Mouse (Mus musculus): Measurements from ENCODE around the gene Stx6. TPM values are rescaled to one million over a fixed set of nuclear protein-coding genes. Genes with fewer than 3 reads are reported as not detected.
A peak's percentile ranks its signal among the peaks of the same experiment; 100 is the strongest.

The Stx6 gene
- polyA plus RNA-seq, 1 experiment from 2014 or later = 99.6 TPM

DNA sequence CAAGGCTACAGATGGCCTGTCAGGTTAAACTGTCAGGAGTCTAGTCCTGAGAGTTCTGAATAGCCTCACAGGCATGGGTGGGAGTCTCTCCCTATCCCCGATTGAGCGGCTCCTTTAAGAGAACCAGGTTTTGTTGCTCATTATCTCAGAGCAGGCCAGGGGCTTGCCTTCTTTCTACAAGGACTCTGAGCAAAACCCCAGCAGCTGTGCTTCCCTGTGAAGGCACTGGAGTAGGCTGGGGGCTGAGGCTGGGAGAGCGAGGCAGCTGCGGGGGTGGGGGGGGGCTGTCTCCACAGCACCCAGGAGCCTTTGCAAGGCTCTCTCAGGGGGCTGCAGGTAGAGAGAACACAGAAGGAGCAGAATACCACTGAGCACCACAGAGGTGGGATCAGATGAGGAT, 80.7 kb downstream of the Stx6 start:
- H3K9ac ChIP-seq (ENCODE audit: low read depth, low read length) = 0 out of 2 replicates have a peak overlapping the region, but pooled peaks have one; percentile 15
- WGBS = 90% methylated on average over 4 of the region's 4 CpGs
- ATAC-seq (ENCODE audit: low FRiP score) = no peak
- H3K4me1 ChIP-seq (replicated peaks; ENCODE audit: control insufficient read depth, insufficient read depth, low read length) = peaks cover 9% of the 10 kb centered on the region
- no peak overlapping the region for H3K27ac ChIP-seq (ENCODE audit: low read depth, low read length)
- H3K9me3 ChIP-seq (ENCODE audit: control insufficient read depth, low read length) = no peaks in the 10 kb centered on the region
- peak; percentile 1 for DNase-seq (ENCODE audit: low spot score)
- no peak overlapping the region for H3K4me2 ChIP-seq (replicated peaks; ENCODE audit: low read depth, low read length)
- peaks cover 2% of the 10 kb centered on the region; the same call in 1 of the 2 replicates for H3K27me3 ChIP-seq (ENCODE audit: control insufficient read depth, insufficient read depth, low read length)
- H3K36me3 ChIP-seq (ENCODE audit: control insufficient read depth, insufficient read depth, low read length) = no peaks in the 10 kb centered on the region
- H3K4me3 ChIP-seq (ENCODE audit: low read depth, low read length) = no peak overlapping the region

DNA sequence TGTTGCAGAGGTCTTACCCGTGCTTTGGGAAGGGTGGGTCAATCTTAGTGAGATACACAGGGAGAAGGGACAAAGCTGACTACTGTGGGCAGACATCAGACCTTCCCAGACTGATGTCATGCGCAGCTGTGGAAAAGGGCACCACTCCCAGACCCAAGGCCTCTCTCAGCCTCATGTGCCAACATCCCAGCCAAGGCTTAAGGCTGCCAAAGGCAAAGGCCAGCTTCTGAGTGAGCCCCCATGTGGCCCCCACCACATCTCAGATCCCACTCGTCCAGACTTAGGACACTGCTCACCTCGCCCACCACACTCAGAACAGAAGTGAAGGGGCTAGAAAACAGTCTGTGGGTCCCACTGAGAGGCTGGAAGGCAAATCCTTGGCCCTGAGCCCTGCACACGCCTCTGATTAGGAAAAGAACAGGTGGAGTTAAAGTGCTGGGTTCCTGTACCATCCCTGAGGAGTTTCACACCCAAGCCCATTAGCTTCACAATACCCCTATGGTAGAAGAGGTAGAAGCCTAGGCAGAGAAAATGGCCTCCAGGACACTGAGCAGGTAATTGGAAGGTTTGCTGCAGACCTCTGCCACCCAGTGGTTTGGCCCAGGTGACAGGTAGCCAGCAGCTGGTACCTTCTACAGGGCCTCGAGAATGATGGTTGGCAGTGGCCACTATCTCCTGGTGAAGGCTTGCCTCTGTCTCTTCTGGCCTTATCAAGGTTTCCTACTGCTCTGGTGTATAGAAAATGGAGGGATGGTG, 81.6 kb downstream of the Stx6 start:
- peaks cover 6% of the 10 kb centered on the region for H3K27me3 ChIP-seq (ENCODE audit: control insufficient read depth, insufficient read depth, low read length)
- ATAC-seq (ENCODE audit: low FRiP score) = no peak
- H3K27ac ChIP-seq (ENCODE audit: low read depth, low read length) = no peak overlapping the region
- no peak overlapping the region for H3K4me2 ChIP-seq (replicated peaks; ENCODE audit: low read depth, low read length)
- H3K4me1 ChIP-seq (replicated peaks; ENCODE audit: control insufficient read depth, insufficient read depth, low read length) = peaks cover 10% of the 10 kb centered on the region
- H3K36me3 ChIP-seq (ENCODE audit: control insufficient read depth, insufficient read depth, low read length) = no peaks in the 10 kb centered on the region
- H3K4me3 ChIP-seq (ENCODE audit: low read depth, low read length) = no peak overlapping the region
- no peak overlapping the region for H3K9ac ChIP-seq (ENCODE audit: low read depth, low read length)
- 92% methylated on average over 6 of the region's 6 CpGs for WGBS
- no peak for DNase-seq (ENCODE audit: low spot score)
- no peaks in the 10 kb centered on the region for H3K9me3 ChIP-seq (ENCODE audit: control insufficient read depth, low read length)

- Histone ChIP-seq H3K27ac (ENCODE audit: low read depth, low read length) (no peak overlapping the region), H3K36me3 (ENCODE audit: control insufficient read depth, insufficient read depth, low read length) (no peaks in the 10 kb centered on the region), H3K4me3 (ENCODE audit: low read depth, low read length) (no peak overlapping the region), H3K9ac (ENCODE audit: low read depth, low read length) (no peak overlapping the region), H3K27me3 (ENCODE audit: control insufficient read depth, insufficient read depth, low read length) (peaks cover 6% of the 10 kb centered on the region), H3K9me3 (ENCODE audit: control insufficient read depth, low read length) (no peaks in the 10 kb centered on the region), H3K4me2 (replicated peaks; ENCODE audit: low read depth, low read length) (no peak overlapping the region), H3K4me1 (replicated peaks; ENCODE audit: control insufficient read depth, insufficient read depth, low read length) (peaks cover 9% of the 10 kb centered on the region)
- 80% methylated on average over 12 of the region's 12 CpGs for WGBS
- ATAC-seq (ENCODE audit: low FRiP score) (no peak), DNase-seq (ENCODE audit: low spot score) (peak; percentile 1)
These were observed 83.4 kb downstream of the Stx6 start for GRCm38 (mm10) chr1:155241701-155242487.

DNA sequence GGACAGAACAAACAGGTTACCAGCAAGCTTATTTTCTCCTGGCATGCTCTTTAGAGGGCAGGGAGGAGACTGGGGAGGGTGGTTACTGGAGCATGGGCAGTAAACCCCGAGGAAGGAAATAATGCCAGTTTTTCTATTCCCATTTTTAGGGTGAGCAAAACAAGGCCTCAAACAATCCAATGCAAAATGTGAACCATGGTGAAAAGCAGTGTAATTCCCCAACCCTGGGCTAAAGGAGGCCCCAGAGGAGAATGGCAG, 83.9 kb downstream of the Stx6 start:
- 59% methylated on average over 1 of the region's 1 CpGs for WGBS
- Histone ChIP-seq H3K36me3 (ENCODE audit: control insufficient read depth, insufficient read depth, low read length) (no peaks in the 10 kb centered on the region), H3K4me2 (replicated peaks; ENCODE audit: low read depth, low read length) (no peak overlapping the region), H3K9me3 (ENCODE audit: control insufficient read depth, low read length) (no peaks in the 10 kb centered on the region), H3K9ac (ENCODE audit: low read depth, low read length) (no peak overlapping the region), H3K4me1 (replicated peaks; ENCODE audit: control insufficient read depth, insufficient read depth, low read length) (peaks cover 7% of the 10 kb centered on the region), H3K4me3 (ENCODE audit: low read depth, low read length) (no peak overlapping the region), H3K27me3 (ENCODE audit: control insufficient read depth, insufficient read depth, low read length) (peaks cover 6% of the 10 kb centered on the region), H3K27ac (ENCODE audit: low read depth, low read length) (no peak overlapping the region)
- peak; percentile 0 for DNase-seq (ENCODE audit: low spot score)
- no peak for ATAC-seq (ENCODE audit: low FRiP score)

DNA sequence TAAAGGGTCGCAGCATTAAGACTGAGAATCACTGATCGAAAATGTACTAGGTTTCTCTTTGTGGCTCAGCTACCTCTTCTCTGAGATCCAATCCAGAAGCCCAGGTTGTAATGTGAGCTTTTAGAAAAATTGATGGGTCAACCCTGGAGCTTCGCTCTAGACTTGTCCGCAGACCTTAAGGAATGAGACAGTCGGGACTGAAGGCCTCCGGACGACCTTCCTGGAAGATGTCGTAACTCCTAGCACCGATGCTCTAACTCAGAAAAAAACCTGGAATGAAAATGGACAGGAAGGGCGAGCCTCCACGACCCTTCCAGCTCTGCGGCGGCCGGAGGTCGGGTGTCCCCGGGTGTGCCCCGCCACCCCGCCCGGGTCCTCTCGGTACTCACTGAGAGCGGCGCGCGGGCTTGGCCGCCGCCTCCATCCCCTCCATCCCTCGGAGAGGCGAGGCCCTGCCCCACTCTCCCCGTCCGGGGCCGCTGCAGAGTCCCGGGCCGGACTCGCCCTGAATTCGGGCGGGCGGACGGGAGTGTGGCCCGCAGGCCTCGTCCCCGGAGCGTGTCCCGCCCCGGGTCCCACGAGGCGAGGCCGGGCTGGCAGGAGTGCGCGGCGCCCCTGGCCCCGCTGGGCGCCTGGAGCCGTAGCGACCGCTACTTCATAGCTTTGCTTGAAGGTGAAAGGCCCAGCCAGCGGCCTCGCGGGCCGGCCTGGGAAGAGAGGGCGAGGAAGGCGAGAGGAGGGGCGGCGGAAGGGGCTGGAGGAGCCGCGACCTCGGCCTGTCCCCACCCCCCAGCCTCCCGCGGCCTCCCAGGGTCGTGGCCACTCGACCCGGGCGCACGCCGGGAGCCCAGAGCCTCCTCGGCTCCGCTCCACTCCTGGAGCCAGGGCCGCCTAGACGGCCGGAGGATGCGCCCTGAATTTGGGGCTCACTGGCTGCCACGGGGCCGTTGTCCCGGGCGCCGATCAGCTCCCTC, 85.6 kb downstream of the Stx6 start, which contains the start of gene BC034090:
BC034090 (minus strand) TSS at position 648 of the 974 bp plus-strand sequence.
- H3K4me2 ChIP-seq (replicated peaks; ENCODE audit: low read depth, low read length) = peak within 1 kb of the TSS; percentile 92
- H3K27ac ChIP-seq (ENCODE audit: low read depth, low read length) = peak within 1 kb of the TSS; percentile 67
- H3K4me3 ChIP-seq (ENCODE audit: low read depth, low read length) = peak within 1 kb of the TSS; percentile 49
- DNase-seq (ENCODE audit: low spot score) (peak; percentile 77), ATAC-seq (ENCODE audit: low FRiP score) (peak; percentile 85)
- H3K27me3 ChIP-seq (ENCODE audit: control insufficient read depth, insufficient read depth, low read length) = peaks cover 6% of the 10 kb centered on the region
- no peaks in the 10 kb centered on the region for H3K36me3 ChIP-seq (ENCODE audit: control insufficient read depth, insufficient read depth, low read length)
- peak within 1 kb of the TSS; percentile 82 for H3K9ac ChIP-seq (ENCODE audit: low read depth, low read length)
- 2% methylated on average over 82 of the region's 85 CpGs for WGBS
- H3K4me1 ChIP-seq (replicated peaks; ENCODE audit: control insufficient read depth, insufficient read depth, low read length) = peaks cover 5% of the 10 kb centered on the region; the same call in 1 of the 2 replicates
- H3K9me3 ChIP-seq (ENCODE audit: control insufficient read depth, low read length) = no peaks in the 10 kb centered on the region

- 5% methylated on average over 29 of the region's 29 CpGs for WGBS
- peaks cover 5% of the 10 kb centered on the region; the same call in 1 of the 2 replicates for H3K4me1 ChIP-seq (replicated peaks; ENCODE audit: control insufficient read depth, insufficient read depth, low read length)
- peak; percentile 4; the same call in 1 of the 2 replicates for ATAC-seq (ENCODE audit: low FRiP score)
These were observed 86.3 kb downstream of the Stx6 start for GRCm38 (mm10) chr1:155244771-155245211.

DNA sequence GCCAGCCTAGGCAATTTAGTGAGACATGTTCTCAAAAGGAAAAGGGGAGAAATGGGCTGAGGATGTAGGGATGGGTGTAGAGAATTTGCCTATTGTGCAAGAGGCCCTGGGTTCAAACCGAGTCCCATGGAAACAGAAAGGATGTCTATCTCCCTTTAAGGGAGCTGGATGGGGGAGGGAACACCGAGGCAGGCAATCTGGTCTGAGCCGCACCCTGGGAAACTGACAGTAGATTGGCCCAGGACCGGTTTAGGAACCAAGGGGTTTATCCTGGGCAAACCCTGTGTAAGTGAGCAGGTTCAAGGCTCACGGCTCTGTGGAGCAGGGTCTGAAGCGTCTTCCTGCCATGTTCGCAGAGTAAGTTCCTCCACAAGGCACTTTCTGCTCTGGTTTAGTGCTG, 87.0 kb downstream of the Stx6 start:
- no peak overlapping the region for H3K27ac ChIP-seq (ENCODE audit: low read depth, low read length)
- no peak overlapping the region for H3K4me2 ChIP-seq (replicated peaks; ENCODE audit: low read depth, low read length)
- H3K9ac ChIP-seq (ENCODE audit: low read depth, low read length) = no peak overlapping the region
- no peaks in the 10 kb centered on the region for H3K36me3 ChIP-seq (ENCODE audit: control insufficient read depth, insufficient read depth, low read length)
- H3K27me3 ChIP-seq (ENCODE audit: control insufficient read depth, insufficient read depth, low read length) = peaks cover 6% of the 10 kb centered on the region
- DNase-seq (ENCODE audit: low spot score) (no peak), ATAC-seq (ENCODE audit: low FRiP score) (no peak)
- peaks cover 5% of the 10 kb centered on the region; the same call in 1 of the 2 replicates for H3K4me1 ChIP-seq (replicated peaks; ENCODE audit: control insufficient read depth, insufficient read depth, low read length)
- no peak overlapping the region for H3K4me3 ChIP-seq (ENCODE audit: low read depth, low read length)
- H3K9me3 ChIP-seq (ENCODE audit: control insufficient read depth, low read length) = no peaks in the 10 kb centered on the region
- 44% methylated on average over 7 of the region's 7 CpGs for WGBS

More at GRCm38 (mm10) chr1:155244771-155245211, 86.3 kb downstream of the Stx6 start:
- Histone ChIP-seq H3K27me3 (ENCODE audit: control insufficient read depth, insufficient read depth, low read length) (peaks cover 6% of the 10 kb centered on the region), H3K9me3 (ENCODE audit: control insufficient read depth, low read length) (no peaks in the 10 kb centered on the region), H3K9ac (ENCODE audit: low read depth, low read length) (peak overlapping the region; percentile 82), H3K4me2 (replicated peaks; ENCODE audit: low read depth, low read length) (peak overlapping the region; percentile 92), H3K36me3 (ENCODE audit: control insufficient read depth, insufficient read depth, low read length) (no peaks in the 10 kb centered on the region), H3K4me3 (ENCODE audit: low read depth, low read length) (peak overlapping the region; percentile 49), H3K27ac (ENCODE audit: low read depth, low read length) (peak overlapping the region; percentile 67; the same call in 1 of the 2 replicates)
- DNase-seq (ENCODE audit: low spot score) = no peak

DNA sequence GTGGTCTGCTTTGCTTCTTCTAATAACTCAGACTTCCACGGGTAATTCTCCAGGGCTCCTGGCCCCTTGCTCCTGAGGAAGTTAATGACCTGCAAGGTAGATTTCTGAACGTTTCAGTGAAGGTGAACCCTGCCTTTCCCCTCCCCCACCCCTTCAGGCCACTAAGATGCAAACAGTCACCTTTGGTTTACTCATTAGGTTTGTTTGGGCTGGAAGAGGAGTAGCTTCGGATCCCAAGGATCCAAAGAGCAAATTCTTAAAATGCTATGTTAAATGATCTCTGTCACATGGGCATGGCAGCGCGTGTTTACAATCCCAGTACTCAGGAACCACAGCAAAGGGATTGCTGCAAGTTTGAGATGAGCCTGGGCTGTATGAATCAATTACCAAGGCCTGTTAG, 88.9 kb downstream of the Stx6 start:
- no peak for ATAC-seq (ENCODE audit: low FRiP score)
- Histone ChIP-seq H3K27ac (ENCODE audit: low read depth, low read length) (no peak overlapping the region), H3K27me3 (ENCODE audit: control insufficient read depth, insufficient read depth, low read length) (peaks cover 6% of the 10 kb centered on the region)

More for the DNA sequence above, 88.9 kb downstream of the Stx6 start:
- Histone ChIP-seq H3K4me2 (replicated peaks; ENCODE audit: low read depth, low read length) (no peak overlapping the region), H3K4me1 (replicated peaks; ENCODE audit: control insufficient read depth, insufficient read depth, low read length) (peaks cover 5% of the 10 kb centered on the region; the same call in 1 of the 2 replicates), H3K9ac (ENCODE audit: low read depth, low read length) (no peak overlapping the region), H3K4me3 (ENCODE audit: low read depth, low read length) (no peak overlapping the region), H3K9me3 (ENCODE audit: control insufficient read depth, low read length) (no peaks in the 10 kb centered on the region), H3K36me3 (ENCODE audit: control insufficient read depth, insufficient read depth, low read length) (no peaks in the 10 kb centered on the region)
- no peak for DNase-seq (ENCODE audit: low spot score)
- 45% methylated on average over 5 of the region's 5 CpGs for WGBS
